Mouse (Mus musculus) liver, postnatal 0 days (tissue): ENCODE results near the gene Fgf13. TPM values are rescaled to one million over a fixed set of nuclear protein-coding genes. Genes with fewer than 3 reads are reported as not detected.

Experiments used
- ATAC-seq: fragments of 200-750 bp; cut with Nextera tagmentation; 2 replicates; pipeline ENCODE4 v1.8.0; 2017; ENCODE audit warnings: mild to moderate bottlenecking, moderate library complexity
- DNase-seq: peaks from one replicate; pipeline ENCODE4 v3.0.0-alpha.2; 2016
- H3K27ac ChIP-seq: fragments of 300-500 bp; sonication (generic); 2 replicates; pipeline ENCODE4 v1.5.1; 2014; ENCODE audit warnings: antibody characterized with exemption, moderate library complexity, mild to moderate bottlenecking, low read depth
- H3K27me3 ChIP-seq: fragments of 300-500 bp; sonication (generic); 2 replicates; pipeline ENCODE4 v1.6.1; 2014; ENCODE audit warnings: low read length, control low read depth, mixed read lengths; ENCODE audit not compliant: insufficient read depth
- H3K36me3 ChIP-seq: fragments of 300-500 bp; sonication (generic); replicated peaks from 2 replicates; pipeline ENCODE4 v1.6.1; 2014; ENCODE audit warnings: mild to moderate bottlenecking, control low read depth, low read length, moderate library complexity, mixed read lengths; ENCODE audit not compliant: insufficient read depth
- H3K4me1 ChIP-seq: fragments of 300-500 bp; sonication (generic); 2 replicates; pipeline ENCODE4 v1.6.1; 2014; ENCODE audit warnings: antibody characterized with exemption, mild to moderate bottlenecking, control low read depth; ENCODE audit not compliant: insufficient read depth
- H3K4me2 ChIP-seq: fragments of 300-500 bp; sonication (generic); 2 replicates; pipeline ENCODE4 v1.6.1; 2014; ENCODE audit warnings: low read depth, mild to moderate bottlenecking, low read length, moderate library complexity, mixed read lengths
- H3K4me3 ChIP-seq: fragments of 300-500 bp; sonication (generic); 2 replicates; pipeline ENCODE4 v1.5.1; 2014; ENCODE audit warnings: low read depth, low read length
- H3K9ac ChIP-seq: fragments of 300-500 bp; sonication (generic); replicated peaks from 2 replicates; pipeline ENCODE4 v1.6.1; 2014; ENCODE audit warnings: mild to moderate bottlenecking, moderate library complexity
- H3K9me3 ChIP-seq: fragments of 300-500 bp; sonication (generic); 2 replicates; pipeline ENCODE4 v1.6.1; 2016; ENCODE audit warnings: mild to moderate bottlenecking, control low read depth, low read length, mixed read lengths
- CTCF ChIP-seq: sonication (generic); IDR thresholded peaks from 2 replicates; pipeline ENCODE4 v1.5.1; 2016; ENCODE audit warnings: antibody characterized with exemption, low read depth
- EP300 ChIP-seq: IDR thresholded peaks from 2 replicates; pipeline ENCODE4 v1.6.1; 2016; ENCODE audit warnings: antibody characterized with exemption, low read depth, mild to moderate bottlenecking
- WGBS: fragments of 180-500 bp; shearing (Covaris S2); extraction: QIAGEN DNeasy Blood & Tissue Kit; methylation state at CpG from one replicate; pipeline ENCODE4 v1.1.7; 2014; ENCODE audit not compliant: insufficient replicate concordance; 5-methylcytosine and 5-hydroxymethylcytosine counted together
- polyA plus RNA-seq: library from polyadenylated mRNA; unstranded; fragments of >200 nt; fragmentation: Nextera tagmentation; extraction: Ambion mirVana; gene quantifications from 2 replicates; pipeline ENCODE4 v1.2.1, GENCODE M21; 2015

Fgf13 gene
- polyA plus RNA-seq, 1 experiment from 2014 or later, result 0.62 TPM

- Histone ChIP-seq H3K4me2 (no peak overlapping the region), H3K27ac (no peak overlapping the region), H3K9me3 (no peaks in the 10 kb centered on the region), H3K4me3 (no peak overlapping the region), H3K9ac (no peak overlapping the region), H3K4me1 (no peaks in the 10 kb centered on the region), H3K36me3 (no peaks in the 10 kb centered on the region), H3K27me3 (no peaks in the 10 kb centered on the region)
- TF ChIP-seq EP300, result no peak
- no peak for TF ChIP-seq CTCF
- ATAC-seq, result no peak
- DNase-seq, result no peak
These were observed 366.7 kb downstream of the Fgf13 start for GRCm38 (mm10) chrX:59201146-59201545.

- TF ChIP-seq EP300 (no peak), CTCF (peak; percentile 21; the same call in 1 of the 2 replicates)
- no peak for ATAC-seq
- Histone ChIP-seq H3K36me3 (no peaks in the 10 kb centered on the region), H3K27me3 (no peaks in the 10 kb centered on the region), H3K9ac (no peak overlapping the region), H3K4me2 (no peak overlapping the region), H3K4me3 (no peak overlapping the region), H3K27ac (no peak overlapping the region), H3K4me1 (no peaks in the 10 kb centered on the region), H3K9me3 (no peaks in the 10 kb centered on the region)
- DNase-seq, result no peak
- 61% methylated on average over 4 of the region's 4 CpGs for WGBS
These were observed 373.7 kb downstream of the Fgf13 start for GRCm38 (mm10) chrX:59194149-59194548.

- Histone ChIP-seq H3K9ac (no peak overlapping the region), H3K36me3 (no peaks in the 10 kb centered on the region), H3K4me1 (no peaks in the 10 kb centered on the region), H3K27me3 (no peaks in the 10 kb centered on the region), H3K9me3 (no peaks in the 10 kb centered on the region), H3K27ac (no peak overlapping the region), H3K4me3 (no peak overlapping the region), H3K4me2 (no peak overlapping the region)
- WGBS, result 63% methylated on average over 4 of the region's 4 CpGs
- DNase-seq (no peak), ATAC-seq (no peak)
- TF ChIP-seq CTCF (no peak), EP300 (no peak)
These were observed 380.9 kb downstream of the Fgf13 start for GRCm38 (mm10) chrX:59186922-59187321.

GRCm38 (mm10) chrX:59182323-59182722 lies 385.5 kb downstream of the Fgf13 start:
- Histone ChIP-seq H3K27me3 (no peaks in the 10 kb centered on the region), H3K9me3 (no peaks in the 10 kb centered on the region), H3K4me3 (no peak overlapping the region), H3K9ac (no peak overlapping the region), H3K4me1 (no peaks in the 10 kb centered on the region), H3K36me3 (no peaks in the 10 kb centered on the region), H3K4me2 (no peak overlapping the region), H3K27ac (no peak overlapping the region)
- ATAC-seq (no peak), DNase-seq (no peak)
- WGBS, result 59% methylated on average over 4 of the region's 4 CpGs
- TF ChIP-seq EP300, result no peak
- TF ChIP-seq CTCF, result no peak

GRCm38 (mm10) chrX:59179627-59180026 lies 388.2 kb downstream of the Fgf13 start:
- WGBS, result 72% methylated on average over 4 of the region's 4 CpGs
- no peak overlapping the region for H3K4me3 ChIP-seq
- H3K9me3 ChIP-seq, result no peaks in the 10 kb centered on the region
- H3K27me3 ChIP-seq, result no peaks in the 10 kb centered on the region
- no peaks in the 10 kb centered on the region for H3K4me1 ChIP-seq
- DNase-seq (no peak), ATAC-seq (no peak)
- H3K9ac ChIP-seq, result no peak overlapping the region
- TF ChIP-seq CTCF, result no peak
- TF ChIP-seq EP300, result no peak
- H3K36me3 ChIP-seq, result no peaks in the 10 kb centered on the region
- H3K27ac ChIP-seq, result no peak overlapping the region
- no peak overlapping the region for H3K4me2 ChIP-seq

- 27% methylated on average over 3 of the region's 3 CpGs for WGBS
- no peaks in the 10 kb centered on the region for H3K9me3 ChIP-seq
- no peaks in the 10 kb centered on the region for H3K27me3 ChIP-seq
- H3K4me2 ChIP-seq, result no peak overlapping the region
- ATAC-seq, result no peak
- H3K9ac ChIP-seq, result no peak overlapping the region
- no peak for DNase-seq
- no peaks in the 10 kb centered on the region for H3K36me3 ChIP-seq
- H3K4me1 ChIP-seq, result no peaks in the 10 kb centered on the region
- no peak overlapping the region for H3K27ac ChIP-seq
- no peak overlapping the region for H3K4me3 ChIP-seq
- TF ChIP-seq EP300 (no peak), CTCF (no peak)
These were observed 388.7 kb downstream of the Fgf13 start for GRCm38 (mm10) chrX:59179081-59179596.

GRCm38 (mm10) chrX:59177653-59178052 lies 390.2 kb downstream of the Fgf13 start:
- ATAC-seq (no peak), DNase-seq (no peak)
- Histone ChIP-seq H3K4me3 (no peak overlapping the region), H3K36me3 (no peaks in the 10 kb centered on the region), H3K27ac (no peak overlapping the region), H3K4me2 (no peak overlapping the region), H3K27me3 (no peaks in the 10 kb centered on the region), H3K9ac (no peak overlapping the region), H3K4me1 (no peaks in the 10 kb centered on the region), H3K9me3 (no peaks in the 10 kb centered on the region)
- TF ChIP-seq CTCF (no peak), EP300 (no peak)
- 51% methylated on average over 3 of the region's 3 CpGs for WGBS
